Mouse (Mus musculus) intestine, postnatal 0 days (tissue): ENCODE data around the gene Cpa1. TPM values are rescaled to one million over a fixed set of nuclear protein-coding genes. Genes with fewer than 3 reads are reported as not detected.

Experiments
- ATAC-seq: fragments of 200-750 bp; cut with Nextera tagmentation; 2 replicates; pipeline ENCODE4 v1.8.0; 2017; ENCODE audit warnings: mild to moderate bottlenecking, moderate TSS enrichment, moderate library complexity
- H3K27ac ChIP-seq: fragments of 300-500 bp; sonication (generic); 2 replicates; pipeline ENCODE4 v1.5.1; 2014; ENCODE audit warnings: mild to moderate bottlenecking, low read depth, low read length, moderate library complexity
- H3K27me3 ChIP-seq: fragments of 300-500 bp; sonication (generic); replicated peaks from 2 replicates; pipeline ENCODE4 v1.6.1; 2014; ENCODE audit warnings: low read length, mixed read lengths; ENCODE audit not compliant: control insufficient read depth, insufficient read depth
- H3K36me3 ChIP-seq: fragments of 300-500 bp; sonication (generic); 2 replicates; pipeline ENCODE4 v1.6.1; 2014; ENCODE audit warnings: mild to moderate bottlenecking, moderate library complexity; ENCODE audit not compliant: control insufficient read depth, insufficient read depth
- H3K4me1 ChIP-seq: fragments of 300-500 bp; sonication (generic); replicated peaks from 2 replicates; pipeline ENCODE4 v1.6.1; 2014; ENCODE audit warnings: antibody characterized with exemption, low read length, mixed read lengths; ENCODE audit not compliant: control insufficient read depth, insufficient read depth
- H3K4me2 ChIP-seq: fragments of 300-500 bp; sonication (generic); replicated peaks from 2 replicates; pipeline ENCODE4 v1.6.1; 2014; ENCODE audit warnings: low read depth, mild to moderate bottlenecking, moderate library complexity
- H3K4me3 ChIP-seq: fragments of 300-500 bp; sonication (generic); 2 replicates; pipeline ENCODE4 v1.5.1; 2014; ENCODE audit warnings: low read depth, low read length
- H3K9ac ChIP-seq: fragments of 300-500 bp; sonication (generic); 2 replicates; pipeline ENCODE4 v1.6.1; 2014; ENCODE audit warnings: mild to moderate bottlenecking, low read depth, low read length
- H3K9me3 ChIP-seq: fragments of 300-500 bp; sonication (generic); 2 replicates; pipeline ENCODE4 v1.6.1; 2016; ENCODE audit warnings: mixed run types; ENCODE audit not compliant: control insufficient read depth
- CTCF ChIP-seq: sonication (generic); IDR thresholded peaks from 2 replicates; pipeline ENCODE4 v1.5.1; 2016; ENCODE audit warnings: low read depth, mild to moderate bottlenecking, control low read depth, antibody characterized with exemption, moderate library complexity
- WGBS: fragments of 180-500 bp; shearing (Covaris S2); extraction: QIAGEN DNeasy Blood & Tissue Kit; methylation state at CpG from one replicate; pipeline ENCODE4 v1.1.7; 2014; 5-methylcytosine and 5-hydroxymethylcytosine counted together
- polyA plus RNA-seq: library from polyadenylated mRNA; unstranded; fragments of >200 nt; fragmentation: Nextera tagmentation; extraction: Ambion mirVana; gene quantifications from 2 replicates; pipeline ENCODE4 v1.2.1, GENCODE M21; 2015

Gene Cpa1
- polyA plus RNA-seq, 1 experiment from 2014 or later, result 3.5 TPM

GRCm38 (mm10) chr6:30665296-30665695 lies 26.3 kb downstream of the Cpa1 start:
- whole genome bisulfite sequencing, result 26% methylated on average over 4 of the region's 4 CpGs
- H3K27ac ChIP-seq, result no peak overlapping the region

GRCm38 (mm10) chr6:30666043-30666442 lies 27.0 kb downstream of the Cpa1 start:
- no peak overlapping the region for H3K9ac ChIP-seq
- no peak overlapping the region for H3K4me2 ChIP-seq
- ATAC-seq, result no peak
- H3K9me3 ChIP-seq, result no peaks in the 10 kb centered on the region
- H3K4me1 ChIP-seq, result no peaks in the 10 kb centered on the region
- H3K27me3 ChIP-seq, result no peaks in the 10 kb centered on the region
- no peak overlapping the region for H3K4me3 ChIP-seq
- no peak overlapping the region for H3K27ac ChIP-seq
- no peak for TF ChIP-seq CTCF
- H3K36me3 ChIP-seq, result no peaks in the 10 kb centered on the region
- WGBS, result 62% methylated on average over 6 of the region's 6 CpGs

More at GRCm38 (mm10) chr6:30665296-30665695, 26.3 kb downstream of the Cpa1 start:
- Histone ChIP-seq H3K36me3 (no peaks in the 10 kb centered on the region), H3K9ac (no peak overlapping the region), H3K9me3 (no peaks in the 10 kb centered on the region), H3K4me2 (no peak overlapping the region), H3K4me1 (no peaks in the 10 kb centered on the region), H3K27me3 (no peaks in the 10 kb centered on the region), H3K4me3 (no peak overlapping the region)
- ATAC-seq, result no peak
- TF ChIP-seq CTCF, result no peak

- Histone ChIP-seq H3K9ac (no peak overlapping the region), H3K36me3 (no peaks in the 10 kb centered on the region), H3K4me3 (no peak overlapping the region), H3K9me3 (no peaks in the 10 kb centered on the region), H3K27ac (no peak overlapping the region), H3K27me3 (no peaks in the 10 kb centered on the region), H3K4me2 (no peak overlapping the region), H3K4me1 (no peaks in the 10 kb centered on the region)
- no peak for TF ChIP-seq CTCF
- WGBS, result 73% methylated on average over 5 of the region's 5 CpGs
- ATAC-seq, result no peak
These were observed 28.6 kb downstream of the Cpa1 start for GRCm38 (mm10) chr6:30667585-30667984.

- WGBS, result 72% methylated on average over 5 of the region's 5 CpGs
- ATAC-seq, result no peak
These were observed 32.7 kb downstream of the Cpa1 start for GRCm38 (mm10) chr6:30671696-30672095.

GRCm38 (mm10) chr6:30673764-30674561 lies 34.9 kb downstream of the Cpa1 start:
- no peaks in the 10 kb centered on the region for H3K9me3 ChIP-seq
- no peak overlapping the region for H3K9ac ChIP-seq
- 0 out of 2 replicates have a peak overlapping the region, but pooled peaks have one; percentile 11 for H3K4me3 ChIP-seq
- H3K27ac ChIP-seq, result no peak overlapping the region
- H3K27me3 ChIP-seq, result no peaks in the 10 kb centered on the region
- H3K4me1 ChIP-seq, result 0 out of 2 replicates have a peak, but pooled peaks cover 6% of the 10 kb centered on the region
- WGBS, result 28% methylated on average over 14 of the region's 14 CpGs
- peak overlapping the region; percentile 58 for H3K4me2 ChIP-seq
- H3K36me3 ChIP-seq, result no peaks in the 10 kb centered on the region
- no peak for TF ChIP-seq CTCF
- no peak for ATAC-seq

More at GRCm38 (mm10) chr6:30671696-30672095, 32.7 kb downstream of the Cpa1 start:
- Histone ChIP-seq H3K4me1 (0 out of 2 replicates have a peak, but pooled peaks cover 6% of the 10 kb centered on the region), H3K4me3 (no peak overlapping the region), H3K27me3 (no peaks in the 10 kb centered on the region), H3K9ac (no peak overlapping the region), H3K36me3 (no peaks in the 10 kb centered on the region), H3K4me2 (no peak overlapping the region), H3K27ac (no peak overlapping the region), H3K9me3 (no peaks in the 10 kb centered on the region)
- no peak for TF ChIP-seq CTCF

GRCm38 (mm10) chr6:30674714-30675280 lies 35.8 kb downstream of the Cpa1 start:
- Histone ChIP-seq H3K9ac (0 out of 2 replicates have a peak overlapping the region, but pooled peaks have one; percentile 31), H3K4me3 (no peak overlapping the region), H3K36me3 (no peaks in the 10 kb centered on the region), H3K27ac (0 out of 2 replicates have a peak overlapping the region, but pooled peaks have one; percentile 17), H3K4me2 (peak overlapping the region; percentile 58), H3K27me3 (no peaks in the 10 kb centered on the region), H3K4me1 (0 out of 2 replicates have a peak, but pooled peaks cover 6% of the 10 kb centered on the region), H3K9me3 (no peaks in the 10 kb centered on the region)
- ATAC-seq, result no peak
- 47% methylated on average over 9 of the region's 9 CpGs for WGBS
- no peak for TF ChIP-seq CTCF
